Mouse (Mus musculus) NIH3T3 (cell line): Measurements from ENCODE around the gene BC035947.
"Not testable (repeated sequence)": the region's sequence is repeated elsewhere in the genome, so short reads cannot be mapped to it uniquely, and the experiment has no call there.

Source experiments
- DNase-seq: peaks from one replicate; pipeline ENCODE4 v3.0.0-alpha.2; 2012; ENCODE audit warnings: low read depth

The BC035947 gene

DNA sequence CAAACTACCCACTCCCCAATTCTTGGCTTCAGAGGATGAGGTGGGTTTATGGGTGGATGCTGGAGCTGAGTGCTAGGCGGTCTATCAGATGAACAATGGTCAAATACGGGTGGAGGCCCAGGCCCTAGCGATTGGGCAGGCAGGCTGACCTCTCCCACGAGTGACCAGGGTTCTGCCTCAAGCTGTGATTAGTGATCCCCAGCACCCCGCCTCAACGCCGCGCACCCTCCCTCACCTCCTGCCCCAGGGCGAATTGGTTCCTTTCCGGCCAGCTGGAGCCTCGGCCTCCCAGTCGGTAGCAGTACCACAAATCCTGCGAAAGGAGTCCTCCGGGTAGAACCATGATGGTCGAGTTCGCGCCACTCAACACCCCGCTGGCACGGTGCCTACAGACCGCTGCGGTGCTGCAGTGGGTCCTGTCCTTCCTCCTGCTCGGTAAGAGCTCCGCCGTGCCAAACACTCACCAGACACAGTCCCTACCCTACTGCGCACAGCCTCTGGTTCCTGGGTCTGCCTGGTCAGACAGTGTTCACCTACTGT is at the start of gene BC035947:
BC035947 (minus strand) TSS at position 538 of the 540 bp plus-strand sequence.
- DNase-seq = no peak

- no peak for DNase-seq
Observed at GRCm38 (mm10) chr1:78554012-78554666, 42.2 kb upstream of the BC035947 start.

DNA sequence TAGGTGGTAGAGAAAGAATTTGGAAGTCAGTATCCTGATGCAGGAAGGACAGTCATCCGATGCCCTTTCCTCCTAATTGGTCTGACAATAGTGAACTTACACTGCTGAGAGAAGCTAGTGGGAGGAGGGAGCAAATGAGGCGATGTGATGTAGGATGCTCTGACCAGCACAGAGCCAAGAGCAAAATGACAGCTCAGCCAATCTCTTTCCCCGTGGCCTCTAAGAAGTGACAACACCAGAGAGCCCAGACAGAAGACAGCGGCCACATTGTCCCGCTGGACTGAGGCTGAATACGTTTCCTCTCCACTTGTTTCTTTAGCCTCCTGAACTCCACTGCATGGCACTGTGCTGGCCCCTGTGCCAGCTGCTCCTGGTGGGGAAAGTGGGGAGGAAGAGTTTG is 37.0 kb upstream of the BC035947 start:
- DNase-seq = no peak

- DNase-seq = no peak
Observed at GRCm38 (mm10) chr1:78546258-78546657, 34.3 kb upstream of the BC035947 start.

GRCm38 (mm10) chr1:78543631-78544030 is 31.7 kb upstream of the BC035947 start:
- not testable (repeated sequence) for DNase-seq

- DNase-seq = no peak
Observed at GRCm38 (mm10) chr1:78539166-78539565, 27.2 kb upstream of the BC035947 start.

DNA sequence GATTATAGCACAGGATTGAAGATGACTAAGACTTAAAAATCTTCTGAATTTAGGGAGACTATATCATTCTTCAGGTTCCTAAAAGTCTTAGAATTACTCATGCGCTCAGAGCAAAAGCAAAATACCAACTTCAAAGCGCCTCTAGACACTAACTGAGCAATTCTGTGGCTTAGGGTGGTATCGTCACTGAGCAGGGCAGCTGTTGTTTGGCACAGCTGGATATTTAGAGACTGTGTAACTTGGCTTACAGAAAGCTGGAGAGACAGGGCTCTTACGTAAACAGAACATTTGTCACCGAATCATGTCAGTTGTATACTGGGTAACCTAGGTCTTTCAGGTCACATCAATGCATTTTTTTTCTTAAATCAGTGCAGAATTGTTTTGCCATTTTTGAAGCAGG is 26.4 kb upstream of the BC035947 start:
- no peak for DNase-seq

- DNase-seq = peak; percentile 79
Observed at GRCm38 (mm10) chr1:78537494-78538010, 25.6 kb upstream of the BC035947 start.

GRCm38 (mm10) chr1:78536310-78537164 is 24.6 kb upstream of the BC035947 start:
- DNase-seq = peak; percentile 90

DNA sequence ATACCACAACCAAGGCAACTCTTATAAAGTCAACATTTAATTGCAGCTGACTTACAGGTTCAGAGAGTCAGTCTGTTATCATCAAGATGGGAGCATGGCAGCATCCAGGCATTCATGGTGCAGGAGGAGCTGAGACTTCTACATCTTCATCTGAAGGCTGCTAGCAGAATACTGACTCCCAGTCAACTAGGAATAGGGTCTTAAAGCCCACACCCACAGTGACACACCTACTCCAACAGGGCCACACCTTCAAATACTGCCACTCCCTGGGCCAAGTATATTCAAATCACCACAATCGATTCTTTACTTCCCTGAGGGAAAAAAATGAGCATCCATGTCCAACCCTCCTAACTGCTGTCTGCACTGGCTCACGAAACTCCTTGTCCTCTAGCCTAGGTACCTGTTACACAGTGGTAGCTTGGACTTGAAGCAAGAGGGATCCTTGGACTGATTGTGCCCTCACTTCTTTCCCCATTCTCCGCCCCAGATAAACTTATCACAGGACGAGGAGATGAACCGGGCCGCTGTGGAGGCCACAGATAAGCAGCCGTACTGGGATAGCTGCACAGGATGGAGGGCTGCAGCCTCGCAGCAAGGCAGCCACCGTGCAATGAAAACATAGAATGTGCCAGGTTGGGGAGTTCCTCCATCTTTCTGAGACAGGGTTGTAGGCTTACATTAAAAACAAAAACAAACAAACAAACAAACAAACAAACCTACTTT is 22.6 kb upstream of the BC035947 start:
- no peak for DNase-seq

DNA sequence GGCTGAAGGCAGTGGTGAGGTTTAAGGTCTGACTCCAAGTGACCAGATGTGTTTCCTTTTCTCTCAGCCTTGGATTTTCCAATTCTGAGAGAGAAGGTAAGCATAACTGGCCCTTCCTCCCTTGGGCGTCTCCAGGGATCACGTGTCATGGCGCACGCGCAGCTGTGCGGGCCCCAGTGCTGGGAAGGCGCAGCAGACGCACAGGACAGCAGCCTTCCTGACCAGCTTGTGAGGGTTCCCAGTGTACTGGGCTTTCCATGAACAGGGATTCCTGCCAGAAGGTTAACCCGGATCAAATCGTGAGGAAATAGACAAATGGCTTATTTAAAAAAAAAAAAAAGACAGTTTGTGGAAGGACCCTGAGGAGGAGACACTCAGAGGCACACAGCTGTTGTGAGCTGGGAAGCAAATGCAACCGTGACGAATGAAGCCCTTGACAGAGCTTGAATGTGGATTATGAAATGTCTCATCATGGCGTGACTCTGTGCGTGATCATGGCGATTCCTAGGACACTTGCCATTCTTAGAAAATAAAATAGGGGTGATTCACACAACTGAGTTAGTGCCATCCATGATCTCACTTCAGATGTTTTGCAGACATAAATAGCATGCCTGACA is 20.3 kb upstream of the BC035947 start:
- peak; percentile 55 for DNase-seq

DNA sequence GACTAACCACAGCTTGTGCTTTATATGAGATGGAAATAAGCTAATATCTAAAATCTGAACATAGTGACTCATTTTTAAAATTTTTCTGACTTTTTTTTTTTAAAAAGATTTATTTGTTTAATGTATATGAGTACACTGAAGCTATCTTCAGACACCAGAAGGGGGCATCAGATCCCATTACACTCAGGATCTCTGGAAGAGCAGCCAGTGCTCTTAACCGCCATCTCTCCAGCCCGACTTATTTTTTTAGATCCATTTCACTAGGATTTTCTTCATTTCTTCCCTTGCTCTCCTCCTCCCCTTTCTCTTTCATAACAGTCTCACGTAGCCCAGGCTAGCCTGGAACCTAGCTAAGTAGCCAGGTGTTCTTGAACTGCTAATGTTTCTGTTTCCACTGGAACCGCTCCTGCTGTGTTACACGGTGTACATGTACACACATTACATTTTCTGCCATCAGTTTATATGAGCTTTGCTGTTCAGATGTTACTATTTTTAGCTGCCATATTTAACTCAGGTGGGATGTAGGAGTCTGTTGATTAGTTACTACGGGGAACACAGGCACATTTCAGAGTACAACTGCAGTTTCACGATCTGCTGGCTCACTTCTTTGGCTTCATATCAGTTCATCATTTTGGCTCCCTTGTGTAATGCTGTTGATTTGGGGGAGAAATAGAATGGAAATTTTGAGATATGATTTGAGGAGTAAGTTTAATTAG is 18.7 kb upstream of the BC035947 start:
- peak; percentile 68 for DNase-seq

GRCm38 (mm10) chr1:78529011-78529410 is 17.1 kb upstream of the BC035947 start:
- DNase-seq = peak; percentile 66

DNA sequence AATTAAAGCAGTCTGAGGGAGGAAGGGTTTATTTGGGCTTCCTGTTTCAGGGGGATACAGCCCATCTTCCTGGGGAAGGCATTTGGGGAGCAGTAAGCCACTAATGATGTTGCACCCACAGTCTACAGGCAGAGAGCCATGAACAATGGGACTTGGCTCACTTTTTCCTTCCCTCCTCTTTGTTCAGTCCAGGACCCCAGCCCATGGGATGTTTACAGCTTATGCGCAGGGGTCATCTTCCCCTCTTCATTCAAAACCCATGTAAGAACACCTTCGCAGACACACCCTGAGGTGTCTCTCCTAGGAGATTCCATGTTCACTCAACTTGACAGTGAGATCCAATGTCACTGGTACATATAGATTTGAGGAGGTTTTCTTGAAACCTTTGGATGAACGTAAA is 16.4 kb upstream of the BC035947 start:
- no peak for DNase-seq

DNA sequence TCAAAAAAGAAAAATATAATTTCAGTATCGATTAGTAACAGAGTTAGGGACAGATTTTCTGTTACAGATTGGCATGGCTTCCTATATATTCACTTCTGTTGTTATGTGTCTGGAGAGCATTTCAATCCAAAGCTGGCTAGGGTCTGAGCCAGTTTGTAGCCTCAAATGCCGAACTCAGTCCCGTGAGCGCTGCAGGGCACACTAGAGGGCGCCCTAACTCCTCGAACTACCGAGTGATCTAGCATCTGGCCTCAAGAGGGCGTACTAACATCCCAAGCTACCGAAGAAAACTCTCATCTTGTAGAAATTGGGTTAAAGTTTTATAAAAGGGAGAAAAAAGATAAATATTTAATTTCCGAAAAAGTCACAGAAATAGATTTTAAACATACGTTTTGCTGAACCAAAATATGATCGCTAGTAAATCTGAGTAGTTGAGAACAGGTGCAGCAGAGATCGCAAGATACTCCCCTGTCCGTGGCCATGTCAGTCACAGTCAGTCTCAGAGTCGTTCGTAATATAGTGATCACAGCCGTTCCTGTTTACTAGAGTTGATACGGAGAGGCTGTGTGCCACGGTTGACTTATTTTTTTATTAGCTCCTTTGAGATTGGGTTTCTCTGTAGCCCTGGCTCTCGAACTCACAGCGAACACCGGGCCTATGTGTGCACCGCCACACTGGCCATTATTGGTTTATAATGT is 13.4 kb upstream of the BC035947 start:
- DNase-seq = peak; percentile 80

- no peak for DNase-seq
Observed at GRCm38 (mm10) chr1:78518907-78519306, 6.9 kb upstream of the BC035947 start.

DNA sequence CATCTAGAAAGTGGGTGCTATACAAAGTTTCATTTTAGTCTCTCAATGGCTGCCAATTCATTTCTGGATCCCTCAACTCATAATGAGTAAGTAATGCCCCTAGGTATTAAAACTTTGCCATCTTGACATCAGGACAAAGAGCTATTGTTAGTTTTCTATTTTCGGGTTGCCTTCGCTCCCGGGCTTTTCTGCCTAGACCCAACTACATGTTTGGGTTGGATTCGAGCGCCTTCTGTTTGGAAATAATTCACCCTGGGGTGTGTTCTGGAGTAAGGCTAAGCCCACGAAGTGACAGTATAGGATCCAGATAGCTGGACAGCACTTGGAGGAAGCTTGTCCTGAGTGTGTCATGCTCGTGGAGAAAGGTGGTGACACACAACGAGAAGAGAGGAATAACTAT is 798 bp upstream of the BC035947 start:
- DNase-seq = no peak

DNA sequence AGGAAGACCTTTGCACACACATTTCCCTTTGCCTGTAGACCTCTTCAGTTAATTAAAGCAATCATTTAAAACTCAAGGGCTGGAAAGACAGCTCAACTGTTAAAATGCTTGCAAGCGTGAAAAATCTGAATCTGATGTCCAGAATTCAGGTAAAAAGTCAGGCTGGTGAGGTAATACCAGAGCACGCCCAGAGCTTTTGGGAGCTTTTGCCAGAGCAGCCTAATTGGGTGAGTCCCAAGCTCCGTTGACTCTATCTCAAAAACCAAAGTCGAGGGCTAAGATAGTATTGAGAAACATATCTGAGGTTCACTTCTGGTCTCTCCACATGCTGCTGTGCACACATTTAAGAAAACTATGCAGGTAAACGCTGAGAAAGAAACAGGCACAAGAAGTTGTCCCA is 1.1 kb downstream of the BC035947 start, which contains the start of gene Mogat1:
Mogat1 (plus strand) TSS at position 130 of the 400 bp plus-strand sequence.
- DNase-seq = no peak

DNA sequence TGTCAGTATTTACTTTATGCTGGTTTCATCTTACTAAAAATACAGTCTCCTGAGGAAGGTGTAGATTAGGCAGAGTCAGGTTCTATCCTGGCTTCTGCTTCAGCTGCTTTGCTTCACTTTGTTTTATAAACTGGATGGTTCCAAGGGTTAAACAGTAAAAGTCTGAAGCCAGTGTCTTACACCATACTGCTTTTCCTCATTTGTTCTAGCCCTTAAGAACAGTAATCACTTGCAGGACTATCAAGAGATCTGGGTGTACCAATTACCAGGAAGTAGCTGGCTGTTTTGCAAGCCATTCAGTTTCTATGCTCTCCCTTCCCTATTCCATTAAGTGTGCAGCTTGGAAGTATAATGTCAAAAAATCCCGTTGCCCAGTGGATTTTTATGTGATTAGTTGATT is 4.8 kb downstream of the BC035947 start:
- no peak for DNase-seq

DNA sequence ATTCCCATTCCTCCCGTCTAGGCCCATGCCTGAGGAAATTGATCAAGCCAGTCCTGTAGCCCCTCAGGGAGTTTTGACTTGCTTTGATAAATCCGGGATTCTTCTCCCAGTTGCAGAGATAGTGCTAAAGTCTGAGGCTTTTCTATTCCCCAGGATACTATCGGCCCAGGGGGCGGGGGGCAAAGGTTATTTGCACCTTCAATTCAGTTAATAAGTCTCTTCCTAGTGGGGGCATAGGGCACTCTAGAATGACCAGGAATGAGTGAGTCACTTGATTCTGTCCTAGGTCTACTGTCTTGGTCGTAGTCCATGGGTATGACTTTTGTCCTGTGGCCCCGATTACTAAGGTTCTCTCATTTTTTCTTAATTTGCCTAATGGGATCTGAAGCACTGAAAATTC is 9.4 kb downstream of the BC035947 start:
- DNase-seq = no peak
